Mouse (Mus musculus) layer of hippocampus, postnatal 10 days (tissue): Measurements from ENCODE around the gene Fzr1. TPM values are rescaled to one million over a fixed set of nuclear protein-coding genes. Genes with fewer than 3 reads are reported as not detected.
A peak's percentile ranks its signal among the peaks of the same experiment; 100 is the strongest.

Experiments used
- DNase-seq, 2 experiments: peaks; one replicate each; pipeline ENCODE4 v3.0.0; 2021; ENCODE audit warnings: low spot score in 2 of 2
- total RNA-seq, 2 experiments: library from RNA; stranded (reverse); gene quantifications; 2 replicates each; pipeline ENCODE4 v1.2.3; 2021

Gene Fzr1
- total RNA-seq, 2 experiments from 2014 or later: 81.2 to 85.2 TPM

GRCm38 (mm10) chr10:81416581-81417226 is 38.4 kb upstream of the Fzr1 start:
- DNase-seq: peak; percentile 90 to 94

- no peak for DNase-seq
These were observed 37.4 kb upstream of the Fzr1 start for GRCm38 (mm10) chr10:81415549-81416310.

- no peak for DNase-seq
These were observed 36.8 kb upstream of the Fzr1 start for GRCm38 (mm10) chr10:81415146-81415545.

GRCm38 (mm10) chr10:81414682-81415081 is 36.4 kb upstream of the Fzr1 start:
- DNase-seq: no peak

GRCm38 (mm10) chr10:81413310-81414261 is 35.3 kb upstream of the Fzr1 start:
- peak; percentile 77 to 81 for DNase-seq

GRCm38 (mm10) chr10:81412586-81413309 is 34.4 kb upstream of the Fzr1 start:
- no peak for DNase-seq

GRCm38 (mm10) chr10:81411471-81412400 is 33.4 kb upstream of the Fzr1 start:
- peak; percentile 78 for DNase-seq

GRCm38 (mm10) chr10:81410981-81411380 is 32.7 kb upstream of the Fzr1 start:
- DNase-seq: no peak

- no peak for DNase-seq
These were observed 32.0 kb upstream of the Fzr1 start for GRCm38 (mm10) chr10:81410350-81410749.

GRCm38 (mm10) chr10:81409330-81409729 is 31.0 kb upstream of the Fzr1 start:
- DNase-seq: no peak

GRCm38 (mm10) chr10:81408871-81409291 is 30.6 kb upstream of the Fzr1 start:
- DNase-seq: peak; percentile 71 to 78

GRCm38 (mm10) chr10:81408424-81408729 is 30.1 kb upstream of the Fzr1 start:
- no peak for DNase-seq

GRCm38 (mm10) chr10:81407539-81408423 is 29.5 kb upstream of the Fzr1 start:
- peak in 1 of 2 experiments; percentile 58 for DNase-seq

- DNase-seq: no peak
These were observed 28.5 kb upstream of the Fzr1 start for GRCm38 (mm10) chr10:81406504-81407440.

- peak in 1 of 2 experiments; percentile 74 for DNase-seq
These were observed 27.4 kb upstream of the Fzr1 start for GRCm38 (mm10) chr10:81405588-81406201.

- no peak for DNase-seq
These were observed 26.4 kb upstream of the Fzr1 start for GRCm38 (mm10) chr10:81404720-81405119.

- DNase-seq: no peak
These were observed 25.8 kb upstream of the Fzr1 start for GRCm38 (mm10) chr10:81404082-81404481.
